Mouse (Mus musculus): ENCODE measurements at regions not wholly inside any gene's neighbourhood (a gene's known extent, or its start where the extent isn't known, plus 50 kb on each side); places are given as distances from the start of the nearest gene placed in this dataset.

- no peak for DNase-seq (ENCODE audit: extremely low read depth, low read depth, low spot score)
These were observed 274.6 kb upstream of the Trib2 start for GRCm38 (mm10) chr12:16091336-16091735.

DNA sequence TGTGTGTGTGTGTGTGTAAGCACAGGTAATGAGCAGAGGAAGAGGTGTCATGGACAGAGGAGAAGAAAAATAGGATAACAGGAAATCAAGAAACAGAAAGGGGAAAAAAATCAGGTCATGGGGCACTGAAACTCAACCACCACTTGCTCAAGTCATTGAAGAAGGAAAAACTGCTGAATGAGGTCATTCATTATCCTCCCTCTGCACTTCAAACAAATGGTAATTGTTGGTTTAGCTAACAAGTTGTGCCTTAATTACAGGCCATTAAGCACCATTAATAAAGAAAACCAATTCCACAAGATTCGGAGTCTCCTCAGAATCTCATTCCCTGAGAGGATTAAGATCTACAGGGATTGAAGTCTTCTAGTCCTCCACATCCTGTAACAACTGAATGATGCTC, 266.5 kb upstream of the Trib2 start:
- DNase-seq (ENCODE audit: extremely low read depth, low read depth, low spot score), result no peak

DNA sequence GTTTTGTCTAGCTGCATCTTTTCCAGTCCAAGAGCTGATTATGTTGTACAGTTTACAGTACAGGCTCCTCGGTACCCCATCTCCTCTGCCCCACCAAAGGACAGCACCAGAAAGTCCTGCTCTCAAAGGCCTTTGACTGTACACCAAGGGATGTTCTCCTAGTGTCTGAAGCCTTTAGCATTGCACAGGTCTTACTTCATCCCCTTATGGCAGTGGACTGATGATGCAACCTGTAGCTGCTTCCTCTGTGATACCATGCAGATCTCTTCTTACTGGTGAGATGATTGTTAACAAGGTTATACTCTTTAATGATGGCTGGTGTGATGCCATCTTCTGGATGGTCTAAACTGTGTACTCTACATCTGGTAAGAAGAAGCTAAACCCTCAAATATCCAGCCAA, 260.5 kb upstream of the Trib2 start:
- DNase-seq (ENCODE audit: extremely low read depth, low read depth, low spot score), result no peak

DNA sequence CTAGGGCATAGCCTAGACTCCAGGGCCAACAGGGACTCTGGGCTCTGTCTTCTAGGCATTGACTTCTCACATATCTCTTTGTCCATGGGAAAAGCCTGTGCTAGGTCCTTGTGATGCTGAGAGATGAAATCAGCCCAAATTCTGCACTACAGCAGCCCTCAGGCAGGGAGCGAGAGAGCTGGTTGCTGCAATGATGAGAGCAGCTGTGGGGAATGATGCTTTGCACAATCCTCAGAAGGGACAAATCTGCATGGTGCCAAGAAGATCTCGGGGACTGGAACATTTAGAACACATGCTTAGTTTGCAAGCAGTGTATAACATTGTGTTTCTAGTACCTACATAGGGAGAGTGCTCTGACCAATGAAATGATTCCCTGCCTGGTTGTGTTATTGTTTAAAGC, 259.2 kb upstream of the Trib2 start:
- no peak for DNase-seq (ENCODE audit: extremely low read depth, low read depth, low spot score)

DNA sequence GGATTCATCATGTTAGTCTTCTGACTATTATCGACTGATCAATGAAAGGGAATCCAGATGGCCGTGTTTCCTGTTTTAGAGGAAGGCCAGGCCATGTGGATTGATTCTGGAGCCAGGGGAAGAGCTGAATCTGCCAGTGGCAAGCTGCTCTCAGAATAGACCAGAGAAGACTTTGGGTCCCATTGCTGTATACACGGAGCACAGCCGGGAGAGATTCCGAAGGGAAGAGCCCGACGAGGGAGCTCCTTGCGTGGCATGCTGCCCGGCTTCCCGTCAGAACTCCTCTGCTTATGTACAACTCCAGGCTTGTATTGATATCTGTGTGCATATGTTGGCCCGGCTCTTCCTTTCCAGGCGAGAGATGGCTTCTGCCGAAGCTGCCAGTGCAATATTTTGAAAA, 252.2 kb upstream of the Trib2 start:
- DNase-seq (ENCODE audit: extremely low read depth, low read depth, low spot score), result no peak

DNA sequence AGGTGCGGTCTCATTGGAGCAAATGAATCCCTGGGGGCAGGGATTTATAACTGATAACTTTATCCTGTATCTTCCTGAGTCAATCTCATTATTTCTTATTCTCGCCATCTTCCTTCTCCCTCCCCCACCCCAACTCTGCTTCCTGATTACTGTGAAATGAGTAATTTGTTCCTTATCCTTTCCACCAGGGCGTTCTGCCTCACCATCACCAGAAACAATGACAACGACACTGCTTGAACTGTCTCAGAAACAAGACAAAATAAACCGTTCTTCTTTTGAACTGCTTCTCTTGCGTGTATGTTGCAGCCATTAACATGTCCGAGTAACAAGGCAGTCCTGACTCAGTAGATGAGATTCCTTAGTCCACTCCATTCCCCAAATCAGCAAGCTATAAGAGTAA, 246.0 kb upstream of the Trib2 start:
- no peak for DNase-seq (ENCODE audit: extremely low read depth, low read depth, low spot score)

GRCm38 (mm10) chr12:16060461-16060860, 243.7 kb upstream of the Trib2 start:
- DNase-seq (ENCODE audit: extremely low read depth, low read depth, low spot score), result no peak

GRCm38 (mm10) chr12:16058255-16058654, 241.5 kb upstream of the Trib2 start:
- no peak for DNase-seq (ENCODE audit: extremely low read depth, low read depth, low spot score)

- no peak for DNase-seq (ENCODE audit: extremely low read depth, low read depth, low spot score)
These were observed 240.1 kb upstream of the Trib2 start for GRCm38 (mm10) chr12:16056831-16057230.

- DNase-seq (ENCODE audit: extremely low read depth, low read depth, low spot score), result no peak
These were observed 239.5 kb upstream of the Trib2 start for GRCm38 (mm10) chr12:16056216-16056615.

- no peak for DNase-seq (ENCODE audit: extremely low read depth, low read depth, low spot score)
These were observed 237.9 kb upstream of the Trib2 start for GRCm38 (mm10) chr12:16054591-16054990.

- DNase-seq (ENCODE audit: extremely low read depth, low read depth, low spot score), result no peak
These were observed 237.0 kb upstream of the Trib2 start for GRCm38 (mm10) chr12:16053735-16054134.

DNA sequence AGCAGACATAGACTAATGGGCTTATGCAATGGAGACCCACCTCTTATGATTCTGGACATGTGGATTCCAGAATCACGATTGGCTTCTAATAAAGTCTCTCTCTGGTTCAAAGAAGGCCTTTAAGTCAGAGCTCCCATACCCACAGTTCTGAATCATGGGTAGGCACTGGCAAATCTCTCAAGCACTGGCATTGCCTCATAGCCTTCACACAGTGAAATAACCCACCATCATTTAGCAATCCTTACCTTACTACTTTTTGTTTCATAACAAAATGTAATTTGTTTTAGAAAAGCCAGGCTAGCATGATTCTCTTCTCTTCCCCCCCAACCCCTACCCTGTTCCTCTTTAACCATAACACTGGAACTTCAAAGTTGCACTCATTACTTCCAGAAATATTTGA, 236.3 kb upstream of the Trib2 start:
- no peak for DNase-seq (ENCODE audit: extremely low read depth, low read depth, low spot score)

- DNase-seq (ENCODE audit: extremely low read depth, low read depth, low spot score), result no peak
These were observed 235.6 kb upstream of the Trib2 start for GRCm38 (mm10) chr12:16052353-16052752.

GRCm38 (mm10) chr12:16051439-16051838, 234.7 kb upstream of the Trib2 start:
- DNase-seq (ENCODE audit: extremely low read depth, low read depth, low spot score), result no peak

GRCm38 (mm10) chr12:16049545-16049944, 232.8 kb upstream of the Trib2 start:
- no peak for DNase-seq (ENCODE audit: extremely low read depth, low read depth, low spot score)

GRCm38 (mm10) chr12:16046643-16047042, 229.9 kb upstream of the Trib2 start:
- no peak for DNase-seq (ENCODE audit: extremely low read depth, low read depth, low spot score)

DNA sequence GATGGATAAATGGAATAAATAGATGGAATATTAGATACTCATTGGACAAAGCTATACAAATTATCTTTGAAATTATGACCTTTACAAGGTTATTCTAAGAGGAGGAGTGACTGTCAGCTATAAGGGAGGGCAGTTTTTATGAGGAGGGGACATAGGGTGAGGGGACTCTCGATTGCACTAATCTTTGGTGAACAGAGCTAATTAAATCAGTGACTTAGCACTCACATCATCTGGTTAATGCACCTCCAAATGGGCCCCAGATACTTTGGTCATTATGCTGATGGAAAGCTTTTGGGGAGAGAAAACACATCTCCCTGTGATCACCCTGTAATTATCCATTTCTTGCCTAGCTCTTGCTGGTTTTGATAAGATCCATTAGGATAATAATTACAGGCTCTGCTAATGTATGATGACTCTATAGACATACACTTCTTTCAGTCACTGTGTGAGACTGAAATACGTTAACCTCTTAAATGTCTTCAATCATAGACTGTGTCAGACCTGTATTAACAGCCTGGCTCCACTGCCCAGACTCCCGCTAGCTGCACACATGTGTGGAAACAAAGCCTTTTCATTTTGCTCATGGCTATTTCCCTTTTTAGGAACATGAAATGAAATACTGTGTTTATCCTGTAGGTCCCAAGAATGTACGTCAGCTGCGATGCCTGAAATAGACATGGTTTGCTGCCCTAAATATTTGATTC, 229.2 kb upstream of the Trib2 start:
- DNase-seq (ENCODE audit: extremely low read depth, low read depth, low spot score), result no peak

DNA sequence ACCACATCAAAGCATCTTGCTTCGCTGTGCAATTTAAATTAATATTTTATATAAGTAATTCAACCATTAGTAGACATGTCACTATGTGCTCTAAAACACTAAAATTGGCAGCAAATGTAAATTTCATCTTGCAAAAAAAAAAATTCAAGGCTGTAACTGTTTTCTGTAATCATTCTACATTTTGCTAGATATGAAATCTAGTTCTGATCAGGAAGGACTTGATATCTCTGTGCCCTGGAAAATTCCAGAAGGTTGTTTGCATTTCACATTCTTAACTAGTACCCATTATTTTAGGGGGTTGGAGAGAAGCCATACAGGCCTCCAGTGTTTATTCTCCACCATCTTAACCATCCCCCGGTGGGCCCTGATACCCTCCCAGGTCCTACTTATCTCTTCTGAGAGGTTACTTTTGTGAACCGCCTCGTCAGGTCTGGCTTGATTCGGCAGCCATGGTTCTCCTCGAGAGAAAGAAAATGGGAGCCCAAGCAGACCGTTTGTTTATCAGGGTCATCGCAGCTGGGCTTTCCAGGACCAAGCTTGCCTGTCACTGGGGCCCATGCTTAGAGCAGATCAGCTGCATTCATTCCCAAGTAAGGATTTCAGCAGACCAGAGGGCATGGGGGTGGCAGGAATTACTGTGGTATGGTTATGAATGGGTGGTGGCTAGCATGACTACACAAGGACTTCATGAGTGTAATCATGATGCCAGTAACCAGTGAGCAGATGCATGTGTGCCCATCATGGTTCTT, 226.9 kb upstream of the Trib2 start:
- no peak for DNase-seq (ENCODE audit: extremely low read depth, low read depth, low spot score)

DNA sequence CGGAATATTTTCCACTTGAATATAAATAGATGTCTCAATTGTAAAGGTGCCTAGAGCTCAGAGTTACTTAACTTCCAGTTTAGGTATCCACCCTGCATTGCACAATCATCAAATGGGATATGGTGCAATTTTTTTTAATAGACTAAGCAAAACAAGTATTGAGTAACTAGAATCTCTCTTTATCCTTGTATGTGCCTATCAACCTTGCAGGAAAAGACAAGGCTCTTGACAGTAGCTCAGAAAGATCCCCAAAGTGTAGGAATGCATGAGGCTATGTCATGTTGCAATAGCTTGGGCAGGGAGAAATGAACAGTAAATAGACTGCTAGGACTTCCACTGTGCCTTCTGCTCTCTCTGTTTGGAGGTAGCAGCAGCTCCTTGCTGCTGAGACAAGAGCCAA, 225.6 kb upstream of the Trib2 start:
- peak; percentile 81 for DNase-seq (ENCODE audit: extremely low read depth, low read depth, low spot score)

DNA sequence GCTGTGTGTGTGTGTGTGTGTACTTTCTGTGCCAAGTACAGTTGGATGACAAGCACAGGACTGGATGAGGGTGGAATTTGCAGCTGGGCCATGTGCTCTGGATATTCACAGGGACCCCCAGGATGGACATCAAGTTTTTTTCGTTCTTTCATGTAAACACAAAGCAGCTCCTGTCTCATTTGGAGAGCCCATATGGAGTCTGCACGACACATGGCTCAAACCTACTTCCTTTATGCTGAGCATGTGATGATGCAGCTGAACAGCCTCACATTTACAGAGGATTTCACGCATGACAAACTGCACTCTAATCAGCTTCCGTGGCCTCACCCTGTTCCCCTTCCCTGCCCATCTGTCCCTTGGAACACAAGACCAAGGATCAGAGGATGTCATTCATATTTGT, 224.4 kb upstream of the Trib2 start:
- DNase-seq (ENCODE audit: extremely low read depth, low read depth, low spot score), result no peak

DNA sequence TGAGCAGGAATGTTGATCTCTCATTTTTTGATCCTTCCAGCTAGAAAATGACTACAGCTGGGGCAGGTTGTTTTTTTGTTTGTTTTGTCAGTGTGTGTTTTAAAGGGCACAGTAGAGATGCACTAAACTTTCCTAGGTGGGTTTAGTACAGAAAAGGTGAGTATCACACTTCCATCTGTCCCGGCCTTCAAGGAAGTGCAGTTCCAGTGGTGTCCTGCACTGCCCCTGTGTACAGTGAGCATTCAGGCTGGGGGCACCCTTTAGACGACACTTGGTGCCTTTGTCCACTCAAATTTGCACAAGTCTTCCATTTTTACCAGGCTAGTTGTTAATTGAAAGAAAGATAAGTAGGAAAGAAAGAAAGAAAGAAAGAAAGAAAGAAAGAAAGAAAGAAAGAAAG, 218.8 kb upstream of the Trib2 start:
- DNase-seq (ENCODE audit: extremely low read depth, low read depth, low spot score), result no peak
